Mouse (Mus musculus) adrenal gland, postnatal 10 days (tissue): ENCODE results near the gene Otc. TPM values are rescaled to one million over a fixed set of nuclear protein-coding genes. Genes with fewer than 3 reads are reported as not detected.

Experiments
- total RNA-seq, 2 experiments: library from RNA; stranded (reverse); gene quantifications; 2 replicates each; pipeline ENCODE4 v1.2.3; 2021

The Otc gene
- total RNA-seq, 2 experiments from 2014 or later = 15.0 to 30.6 TPM

Other genes with a start within 250 kb of the Otc start
- gene Srpx, start 134.6 kb upstream of the Otc start, total RNA-seq = 10 to 100 TPM in 1 of 2 experiments, 1 to 10 TPM in 1; 9.7 to 10.5 TPM
- 1 to 10 TPM; 5.1 to 6.3 TPM for gene Rpgr, start 35.4 kb upstream of the Otc start, total RNA-seq
- 100 to 1,000 TPM in 1 of 2 experiments, 10 to 100 TPM in 1; 95.2 to 107 TPM for gene Tspan7, start 232.9 kb downstream of the Otc start, total RNA-seq